Mouse (Mus musculus) embryonic fibroblast, embryonic 13.5 days (primary cell): Measurements from ENCODE around the gene Dgkh.

Experiments
- CTCF ChIP-seq: IDR thresholded peaks from 2 replicates; pipeline ENCODE4 v1.5.1; 2011; ENCODE audit warnings: mild to moderate bottlenecking, control low read depth, low read length, moderate library complexity, borderline replicate concordance; ENCODE audit not compliant: insufficient read depth
- POLR2A ChIP-seq: IDR thresholded peaks from 2 replicates; pipeline ENCODE4 v1.6.1; 2011; ENCODE audit warnings: low read depth, mild to moderate bottlenecking, control low read depth, low read length, moderate library complexity

- no peak for TF ChIP-seq CTCF
- no peak for TF ChIP-seq POLR2A
Measured at GRCm38 (mm10) chr14:78594916-78595315, 137.7 kb downstream of the Dgkh start.
